Mouse (Mus musculus) cerebellum, adult 2 months (tissue): ENCODE measurements at regions not wholly inside any gene's neighbourhood (a gene's known extent, or its start where the extent isn't known, plus 50 kb on each side); places are given as distances from the start of the nearest gene placed in this dataset.

Experiments
- CTCF ChIP-seq: fragments of 200-500 bp; IDR thresholded peaks from 2 replicates; pipeline ENCODE4 v1.5.1; 2011; ENCODE audit warnings: low read depth, mild to moderate bottlenecking, control low read depth, low read length, moderate library complexity, borderline replicate concordance; ENCODE audit not compliant: insufficient read depth
- POLR2A ChIP-seq: fragments of 200-500 bp; IDR thresholded peaks from 2 replicates; pipeline ENCODE4 v1.6.1; 2011; ENCODE audit warnings: low read length, control low read depth, borderline replicate concordance; ENCODE audit not compliant: insufficient read depth

- TF ChIP-seq POLR2A = no peak
- TF ChIP-seq CTCF = no peak
These were observed 153.3 kb downstream of the Rybp start for GRCm38 (mm10) chr6:100133970-100134369.
